Mouse (Mus musculus) adrenal gland, adult 8-10 months (tissue): ENCODE data around the gene Tekt1. TPM values are rescaled to one million over a fixed set of nuclear protein-coding genes. Genes with fewer than 3 reads are reported as not detected.

ENCODE experiments used
- DNase-seq: peaks from one replicate; pipeline ENCODE4 v3.0.0; 2022
- total RNA-seq, 4 experiments: library from RNA; stranded (reverse); gene quantifications; 2 replicates each; pipeline ENCODE4 v1.2.4; 2022

Tekt1 gene
- 1 to 10 TPM in 1 of 4 experiments, under 1 TPM in 2, not detected in 1; 0.52 to 1.0 (median 0.55) TPM for total RNA-seq

DNA sequence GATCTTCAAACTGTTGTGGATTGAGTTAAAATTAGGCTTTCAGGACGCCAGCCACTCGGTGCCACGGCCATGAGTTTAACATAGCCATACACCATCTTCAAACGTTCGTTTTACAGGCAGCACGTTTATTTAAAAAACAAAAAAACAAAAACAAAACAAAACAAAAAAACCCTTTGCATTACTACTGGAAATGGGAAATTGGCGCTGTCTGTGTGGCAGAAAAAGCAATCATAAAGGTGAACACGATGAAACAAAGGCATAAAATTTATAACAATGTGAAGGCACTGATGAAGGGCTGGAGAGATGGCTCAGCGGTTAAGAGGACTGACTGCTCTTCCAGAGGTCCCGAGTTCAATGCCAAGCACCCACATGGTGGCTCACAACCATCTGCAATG is at the start of gene Tekt1:
TSS of gene Tekt1 (minus strand) at position 96 of the 395 bp plus-strand sequence.
- DNase-seq: no peak

GRCm38 (mm10) chr11:72411945-72412344 is 49.7 kb upstream of the Tekt1 start:
- DNase-seq: no peak

GRCm38 (mm10) chr11:72411093-72411921 is 49.1 kb upstream of the Tekt1 start, which contains the start of gene Smtnl2:
TSS of gene Smtnl2 (minus strand) at chr11:72411713.
- peak; percentile 82 for DNase-seq

GRCm38 (mm10) chr11:72410521-72411092 is 48.4 kb upstream of the Tekt1 start:
- DNase-seq: no peak

DNA sequence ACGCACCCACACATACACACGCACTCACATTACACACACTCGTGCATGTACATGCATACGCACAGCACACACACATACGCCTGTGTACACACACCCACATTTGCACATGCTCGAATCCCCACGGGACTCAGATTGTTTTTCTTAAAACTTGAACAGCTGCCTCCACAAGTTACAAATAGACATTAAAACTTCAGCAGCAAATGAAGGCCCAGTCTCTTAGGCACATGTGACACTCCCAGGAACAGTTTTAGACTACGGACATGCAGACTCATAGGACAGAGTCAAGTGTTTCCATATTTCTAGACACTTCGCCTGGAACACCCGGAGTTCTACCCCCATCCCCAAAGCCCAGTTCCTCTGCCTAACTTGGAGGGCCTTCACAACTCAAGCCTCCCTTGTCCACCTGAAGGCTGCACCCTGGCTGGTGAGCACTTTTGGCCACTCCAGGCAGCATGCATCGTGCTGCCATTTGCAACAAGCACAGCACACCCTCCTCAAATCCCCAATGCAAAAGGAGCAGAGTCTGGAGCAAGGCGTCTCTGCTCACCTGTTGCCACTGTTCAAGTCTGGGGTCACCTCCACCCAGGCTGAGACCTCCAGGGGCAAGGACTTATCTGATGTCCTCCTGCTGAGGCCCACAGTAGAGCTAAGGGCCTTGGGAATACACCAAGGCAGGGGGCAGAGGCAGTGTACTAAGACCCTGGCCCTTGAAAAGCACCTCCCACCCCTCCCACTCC is 47.6 kb upstream of the Tekt1 start:
- DNase-seq: no peak

GRCm38 (mm10) chr11:72408451-72409170 is 46.4 kb upstream of the Tekt1 start:
- no peak for DNase-seq

DNA sequence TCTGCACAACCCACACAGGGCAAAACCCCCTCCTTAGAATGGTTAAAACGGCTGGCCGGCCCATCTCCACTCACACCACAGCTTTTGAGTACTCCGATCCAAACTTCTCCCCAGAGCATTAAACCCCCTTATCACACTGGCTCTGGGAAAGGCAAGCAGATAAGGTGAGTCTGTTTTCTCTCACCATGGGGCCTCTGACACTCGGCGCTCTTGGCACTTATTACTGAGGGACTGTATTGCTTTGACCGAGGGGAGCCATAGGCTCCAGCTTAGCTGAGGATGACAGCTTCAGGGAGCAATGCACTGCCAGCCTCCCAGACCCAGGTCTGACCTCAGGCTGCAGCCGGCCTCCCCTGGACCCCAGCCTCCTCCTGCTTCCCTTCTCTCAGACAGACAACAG is 45.3 kb upstream of the Tekt1 start:
- no peak for DNase-seq

GRCm38 (mm10) chr11:72407081-72407480 is 44.8 kb upstream of the Tekt1 start:
- DNase-seq: no peak

GRCm38 (mm10) chr11:72406079-72406675 is 43.9 kb upstream of the Tekt1 start:
- DNase-seq: no peak

DNA sequence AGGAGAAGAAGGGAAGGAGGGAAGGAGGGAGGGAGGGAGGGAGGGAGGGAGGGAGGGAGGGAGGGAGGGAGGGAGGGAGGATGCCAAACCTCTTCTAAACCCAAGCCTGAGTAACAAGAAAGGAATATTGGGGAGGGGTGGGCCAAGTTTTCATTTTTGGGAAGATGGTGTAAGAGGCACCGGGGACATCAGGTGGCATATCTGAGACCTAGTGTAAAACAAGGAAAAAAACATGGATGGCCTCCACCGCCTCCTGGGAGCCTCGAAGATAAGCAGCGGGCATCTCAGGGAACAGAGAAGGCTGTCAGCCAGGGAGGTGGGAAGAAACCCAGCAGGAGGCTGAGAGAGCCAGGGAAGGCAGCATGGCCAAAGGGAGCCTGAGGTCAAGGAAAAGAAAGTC is 43.3 kb upstream of the Tekt1 start:
- DNase-seq: no peak

GRCm38 (mm10) chr11:72402969-72403368 is 40.7 kb upstream of the Tekt1 start:
- DNase-seq: no peak

DNA sequence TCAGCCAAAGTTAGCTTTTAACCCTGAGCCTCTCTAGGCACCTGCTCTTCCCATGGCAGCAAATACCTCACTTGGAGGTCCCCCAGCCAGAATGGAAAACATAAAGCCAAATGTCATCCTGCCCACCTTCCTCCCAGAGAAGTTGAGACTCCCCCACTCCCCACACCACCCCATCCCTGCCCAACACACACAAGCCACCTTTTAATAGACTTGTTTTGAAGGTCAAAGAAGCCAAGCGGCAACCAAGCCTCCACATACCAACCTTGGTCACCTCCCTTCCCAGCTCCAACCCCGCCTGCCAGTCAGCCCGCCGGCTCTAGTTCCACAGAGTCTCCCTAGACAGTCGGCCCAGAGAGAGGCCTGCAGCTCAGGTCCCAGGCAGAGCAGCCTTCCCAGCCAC is 39.8 kb upstream of the Tekt1 start:
- DNase-seq: no peak

DNA sequence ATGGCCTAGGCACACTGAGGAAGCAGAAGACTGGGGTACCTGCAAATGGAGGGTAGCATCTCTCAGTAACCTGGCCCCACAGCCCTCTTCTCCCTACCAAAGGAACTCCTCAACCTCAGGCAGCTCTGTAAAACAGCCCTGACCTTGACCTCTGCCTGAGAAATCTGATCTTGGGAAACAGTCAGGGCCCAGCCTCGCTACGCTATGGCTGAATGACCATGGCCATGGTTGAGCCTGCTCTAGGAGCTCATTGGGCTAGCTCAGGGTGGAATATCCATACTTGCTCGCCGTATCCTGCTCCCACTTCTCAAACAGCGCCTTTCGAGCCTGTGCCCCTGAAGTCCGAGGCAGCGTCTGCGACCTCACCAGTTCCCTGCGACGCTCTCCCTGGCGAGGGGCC is 38.8 kb upstream of the Tekt1 start:
- DNase-seq: no peak

GRCm38 (mm10) chr11:72397811-72398525 is 35.7 kb upstream of the Tekt1 start:
- no peak for DNase-seq

DNA sequence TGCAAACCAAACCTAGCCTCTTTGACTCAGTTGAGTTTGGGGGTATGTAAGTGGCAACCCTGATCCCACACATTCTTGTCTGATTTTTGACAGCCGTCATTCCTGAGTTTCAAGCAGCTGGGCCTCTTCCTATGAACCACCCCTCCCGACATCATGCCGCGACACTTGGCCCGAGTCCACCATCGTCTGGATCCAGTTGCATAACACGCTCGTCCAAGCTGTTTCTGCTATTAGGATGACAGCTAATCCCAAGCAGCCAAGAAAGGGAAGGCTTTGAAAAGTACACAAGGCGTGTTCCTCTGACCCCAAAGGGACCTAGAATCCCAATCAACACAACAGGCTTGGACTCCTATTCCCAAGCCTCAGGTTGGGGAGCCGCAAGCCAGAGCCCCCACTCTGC is 34.8 kb upstream of the Tekt1 start:
- DNase-seq: no peak

- no peak for DNase-seq
Observed at GRCm38 (mm10) chr11:72396621-72397020, 34.4 kb upstream of the Tekt1 start.

DNA sequence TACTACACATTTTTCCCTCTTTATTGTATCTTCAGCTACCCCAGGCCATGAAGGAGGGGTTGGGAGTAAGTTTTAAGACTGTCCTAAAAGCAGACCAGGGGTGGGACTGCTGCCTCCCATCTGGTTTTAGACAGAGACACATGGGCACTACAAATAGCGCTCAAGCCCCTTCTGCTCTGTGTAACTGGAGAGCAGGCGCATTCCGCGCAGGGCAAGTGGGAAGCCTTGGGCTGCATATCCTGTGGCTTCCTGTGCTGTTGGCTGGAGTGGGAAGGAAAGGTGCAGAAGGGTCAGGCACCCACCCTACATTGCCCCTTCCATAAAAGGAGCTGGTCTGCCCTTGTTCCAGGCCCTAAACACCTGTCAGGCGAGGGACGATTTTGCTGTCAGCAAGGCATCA is 33.4 kb upstream of the Tekt1 start:
- no peak for DNase-seq

- DNase-seq: no peak
Observed at GRCm38 (mm10) chr11:72394694-72395093, 32.5 kb upstream of the Tekt1 start.

- DNase-seq: peak; percentile 59
Observed at GRCm38 (mm10) chr11:72393669-72394068, 31.4 kb upstream of the Tekt1 start.

GRCm38 (mm10) chr11:72393243-72393642 is 31.0 kb upstream of the Tekt1 start:
- no peak for DNase-seq

- no peak for DNase-seq
Observed at GRCm38 (mm10) chr11:72391181-72391580, 28.9 kb upstream of the Tekt1 start.
